Mouse (Mus musculus) c-Kit-positive CD71-positive TER-119-negative erythroid progenitor cells, embryonic 14.5 days (primary cell): ENCODE results near the gene Anln.
A peak's percentile ranks its signal among the peaks of the same experiment; 100 is the strongest.
"Not testable (repeated sequence)": the region's sequence is repeated elsewhere in the genome, so short reads cannot be mapped to it uniquely, and the experiment has no call there.

Source experiments
- DNase-seq: peaks from one replicate; pipeline ENCODE4 v3.0.0-alpha.2; 2013; ENCODE audit warnings: low read depth

Anln gene

DNA sequence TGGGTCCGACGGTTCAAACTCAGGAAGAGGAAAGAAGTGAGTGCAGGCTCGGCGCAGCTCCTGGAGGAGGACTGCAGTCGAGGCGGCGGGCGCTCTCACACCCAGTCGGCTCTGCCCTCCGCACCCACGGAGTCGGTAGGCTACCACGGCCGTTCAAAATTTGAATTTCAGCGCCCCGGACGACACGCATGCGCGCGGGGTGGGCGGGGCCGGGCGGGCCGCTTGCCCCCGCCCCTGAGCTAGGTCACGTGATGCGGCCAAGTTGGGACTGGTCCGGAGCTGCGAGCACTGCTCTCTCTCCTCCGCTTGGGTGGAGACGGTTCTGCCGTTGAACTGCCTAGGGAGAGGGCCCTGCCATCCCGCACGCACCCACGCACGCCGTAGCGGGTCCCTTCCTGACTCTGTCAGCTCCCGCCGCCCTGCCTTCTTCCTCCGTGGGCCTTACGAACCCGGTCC is at the start of gene Anln:
Anln (minus strand) TSS at position 168 of the 456 bp plus-strand sequence.
- peak; percentile 81 for DNase-seq

DNA sequence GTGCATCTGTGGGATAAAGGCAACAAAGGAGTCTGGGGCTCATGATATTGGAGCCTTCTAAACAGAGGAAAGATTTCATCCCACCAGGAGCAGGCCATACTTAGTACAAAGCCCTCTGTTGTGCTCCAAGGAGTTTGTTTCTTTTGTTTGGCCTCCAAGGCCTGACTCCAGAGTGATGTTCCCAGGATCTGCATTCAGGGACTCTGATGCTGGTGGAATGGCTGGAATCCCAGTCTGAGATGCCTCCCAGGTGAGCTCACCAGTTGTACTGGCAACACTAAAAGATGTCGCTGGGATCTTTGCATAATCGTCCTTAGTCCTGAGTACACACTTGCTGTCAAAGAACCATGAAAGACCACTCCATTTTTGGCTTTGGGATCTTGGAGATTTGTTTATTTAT is 45.1 kb upstream of the Anln start:
- DNase-seq = no peak

DNA sequence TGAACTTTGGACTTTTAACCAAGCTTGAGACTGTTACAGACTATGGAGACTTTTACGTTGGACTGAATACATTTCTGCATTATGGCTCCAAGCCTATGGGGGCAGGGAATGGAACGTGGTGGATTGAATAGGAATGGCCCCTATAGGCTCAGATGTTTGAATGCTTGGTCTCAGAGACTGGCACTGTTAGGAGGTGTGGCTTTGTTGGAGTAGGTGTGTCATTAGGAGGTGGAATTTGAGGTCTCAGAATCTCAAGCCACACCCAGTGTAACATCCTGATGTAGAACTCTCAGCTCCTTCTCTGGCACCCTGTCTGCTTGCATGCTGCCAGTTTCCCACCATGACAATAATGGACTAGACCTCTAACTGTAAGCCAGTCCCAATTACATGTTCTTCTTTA is 44.2 kb upstream of the Anln start:
- no peak for DNase-seq

DNA sequence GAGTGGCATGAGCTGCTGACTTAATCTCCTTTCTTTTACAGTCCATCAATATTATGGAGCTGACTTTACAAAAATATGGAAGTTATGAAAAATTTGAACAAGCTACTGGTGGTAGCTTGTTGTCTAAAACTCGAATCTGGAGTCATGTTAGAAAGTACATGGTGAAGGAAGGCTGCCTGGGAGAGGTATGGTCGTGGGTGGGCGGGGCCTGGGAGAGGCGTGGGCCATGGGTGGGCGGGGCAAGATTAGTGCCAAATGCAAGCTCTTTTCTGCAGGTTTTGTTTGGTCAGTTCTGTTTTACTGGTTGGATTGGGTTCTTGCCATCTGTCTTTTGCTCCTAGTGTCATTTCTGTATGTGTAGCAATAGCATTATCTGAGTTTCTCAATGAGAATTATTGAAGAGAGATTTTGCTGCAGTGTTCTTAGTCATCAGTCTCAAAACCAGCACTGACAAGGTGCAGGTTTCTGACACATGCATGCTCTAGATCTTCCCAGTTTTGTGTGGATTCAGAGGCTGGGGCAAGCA is 41.4 kb upstream of the Anln start:
- no peak for DNase-seq

DNA sequence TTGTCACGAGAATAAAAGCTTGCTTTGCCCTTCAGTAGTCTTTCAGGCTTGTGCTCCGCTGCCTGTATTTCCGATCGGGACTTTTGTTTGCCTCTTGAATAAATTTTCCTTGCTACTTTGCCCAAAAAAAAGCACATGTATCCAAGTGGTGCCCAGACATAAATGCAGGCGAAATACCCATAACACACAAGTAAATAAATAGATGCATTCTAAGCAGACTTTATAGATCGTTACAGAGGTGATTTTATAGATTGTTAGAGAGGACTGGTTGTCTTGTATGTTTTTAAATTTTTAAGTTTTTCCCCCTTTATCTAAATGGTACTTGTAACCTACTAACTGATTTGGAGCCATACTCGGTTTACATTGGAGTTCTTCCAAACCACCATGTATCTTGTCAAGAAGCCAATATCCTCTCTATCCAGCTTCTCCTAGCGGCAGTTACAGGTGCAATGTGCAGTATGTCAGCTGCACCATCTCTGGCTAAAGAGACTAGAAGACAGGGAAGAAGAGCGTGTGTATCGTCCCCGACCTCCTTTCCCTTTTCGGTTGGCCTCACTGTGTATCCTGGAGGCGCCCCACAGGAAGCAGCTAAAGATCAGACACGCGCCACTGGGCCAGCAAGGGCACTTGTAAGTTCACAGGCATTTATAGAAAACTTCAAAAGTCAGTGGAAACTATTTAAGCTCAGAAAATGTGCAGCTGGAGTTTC is 40.7 kb upstream of the Anln start:
- no peak for DNase-seq

DNA sequence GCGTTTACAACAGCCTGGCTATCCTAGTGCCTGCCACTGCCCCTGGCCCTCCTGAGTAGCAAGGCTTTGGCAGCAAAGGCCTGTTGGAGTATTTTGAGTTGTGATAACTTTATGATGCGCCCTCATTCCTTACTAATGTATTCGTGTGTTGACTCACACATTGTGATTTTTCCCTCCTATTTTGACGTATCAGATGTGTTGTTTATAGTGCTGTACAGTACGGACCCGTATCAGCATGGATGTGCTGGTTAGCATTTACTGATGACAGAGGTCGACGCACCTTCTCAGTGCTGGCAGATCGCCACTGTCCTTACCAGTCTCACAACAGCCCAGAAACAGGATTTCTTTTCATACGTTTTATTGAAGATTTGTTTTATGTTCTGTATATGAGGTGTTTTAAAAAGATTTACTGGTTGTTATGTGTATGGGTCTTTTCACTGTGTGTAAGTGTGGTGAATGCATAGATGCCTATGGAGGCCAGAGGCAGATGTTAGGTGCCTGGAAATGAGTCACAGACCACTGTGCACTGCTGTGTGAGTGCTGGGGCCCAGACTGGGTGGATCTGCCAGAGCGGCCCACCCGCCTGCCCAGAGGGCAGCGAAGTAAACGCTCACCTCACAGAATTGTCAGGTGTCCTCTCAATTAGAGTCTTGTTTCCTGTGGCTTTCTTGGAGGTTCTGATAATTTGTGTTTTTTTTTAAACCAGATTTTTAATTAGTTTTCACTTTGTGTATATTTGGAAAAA is 39.9 kb upstream of the Anln start:
- no peak for DNase-seq

DNA sequence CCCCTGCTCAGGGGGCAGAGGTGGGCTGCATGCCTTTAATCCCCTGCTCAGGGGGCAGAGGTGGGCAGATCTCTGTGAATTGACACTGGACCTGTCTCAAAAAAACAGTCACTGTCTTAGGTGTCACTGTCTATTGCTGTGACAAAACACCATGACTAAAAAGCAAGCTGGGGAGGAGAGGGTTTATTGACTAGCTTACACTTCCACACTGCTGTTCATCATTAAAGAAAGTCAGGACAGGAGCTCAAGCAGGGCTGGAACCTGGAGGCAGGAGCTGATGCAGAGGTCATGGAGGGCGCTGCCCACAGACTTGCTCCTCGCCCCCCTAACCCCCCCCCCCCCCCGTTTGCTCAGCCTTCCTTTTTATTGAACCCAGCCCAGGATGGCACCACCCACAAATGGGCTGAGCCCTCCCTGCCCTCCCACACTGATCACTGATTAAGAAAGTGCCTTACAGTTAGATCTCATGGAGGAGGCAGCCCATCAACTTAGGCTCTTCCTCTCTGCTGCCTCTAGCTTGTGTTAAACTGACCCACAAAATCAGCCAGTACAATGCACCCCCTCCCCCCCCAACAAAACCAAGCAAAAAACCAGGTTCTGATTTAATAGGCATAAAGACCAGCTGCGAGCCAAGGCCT is 39.2 kb upstream of the Anln start:
- no peak for DNase-seq

DNA sequence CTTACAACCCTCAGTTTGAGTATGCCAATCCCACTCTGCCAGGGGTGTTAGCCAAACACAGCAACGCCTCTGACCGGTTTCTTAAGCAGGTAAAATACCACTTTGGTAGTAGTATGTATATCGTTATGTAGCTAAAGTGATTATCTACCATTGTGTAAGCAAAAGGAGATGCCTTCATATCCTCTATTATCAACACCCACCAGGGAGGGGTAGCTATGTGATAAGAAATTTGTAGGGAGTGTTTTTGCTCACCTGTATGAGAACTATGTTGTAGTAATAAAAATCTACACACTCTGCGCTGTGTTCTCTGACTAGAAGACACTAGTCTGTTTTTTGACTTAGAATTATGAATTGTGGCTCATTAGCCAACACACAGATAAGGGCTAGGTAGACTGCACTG is 35.7 kb upstream of the Anln start:
- no peak for DNase-seq

DNA sequence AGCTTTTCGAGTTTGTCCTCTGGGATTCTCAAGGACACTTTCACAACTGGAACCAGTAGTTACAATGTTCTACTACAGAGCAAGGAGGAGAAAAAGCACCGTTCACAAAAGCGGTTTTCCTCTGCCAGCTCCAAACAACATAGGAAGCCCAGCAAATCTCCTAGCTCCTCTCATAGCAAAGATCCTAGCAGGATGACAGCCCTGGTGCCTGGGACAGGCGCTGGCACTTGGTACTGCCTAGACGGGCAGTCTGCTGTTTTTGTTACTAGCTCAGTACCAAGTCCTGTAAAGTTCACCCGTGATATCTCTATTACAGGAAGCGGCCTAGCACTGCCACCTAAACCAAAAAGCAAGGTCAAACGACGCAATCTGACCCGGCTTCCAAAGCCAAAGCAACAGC is 35.2 kb upstream of the Anln start:
- DNase-seq = no peak

DNA sequence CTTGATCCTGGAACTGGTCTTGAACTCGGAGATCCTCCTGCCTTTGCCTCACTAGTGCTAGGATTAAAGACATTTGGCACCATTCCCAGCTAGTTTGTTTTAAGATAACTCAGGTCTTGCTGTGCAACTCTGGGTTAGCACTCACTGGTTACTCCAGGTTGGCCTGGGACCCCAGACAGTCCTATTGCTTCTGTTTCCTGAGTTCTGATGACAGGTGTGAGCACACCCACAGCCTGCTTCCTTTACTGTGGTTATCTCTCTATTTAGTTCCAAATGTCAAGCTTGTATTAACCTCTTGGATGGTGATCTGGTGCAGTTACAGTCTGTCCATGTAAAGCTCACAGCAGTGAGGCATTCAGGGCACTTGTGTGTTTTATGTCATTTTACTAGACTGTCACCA is 34.5 kb upstream of the Anln start:
- no peak for DNase-seq

DNA sequence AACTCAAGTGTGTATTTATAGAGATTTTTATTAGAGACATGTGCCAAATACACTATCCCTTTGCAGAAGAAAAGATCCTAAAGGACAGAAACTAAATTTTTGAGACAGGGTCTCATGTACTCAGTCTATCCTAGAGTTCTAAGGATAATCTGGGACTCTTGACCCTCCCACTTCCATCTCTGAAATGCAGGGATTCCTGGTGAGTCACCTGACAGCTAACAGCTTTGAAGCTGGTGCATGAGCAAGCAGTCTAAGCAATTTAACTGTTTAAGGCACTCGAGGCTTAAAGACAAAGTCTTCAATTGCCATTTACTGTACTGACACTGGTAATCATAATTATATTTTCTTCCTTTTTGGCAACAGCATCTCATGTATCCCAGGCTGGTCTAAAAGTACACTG is 33.6 kb upstream of the Anln start:
- no peak for DNase-seq

DNA sequence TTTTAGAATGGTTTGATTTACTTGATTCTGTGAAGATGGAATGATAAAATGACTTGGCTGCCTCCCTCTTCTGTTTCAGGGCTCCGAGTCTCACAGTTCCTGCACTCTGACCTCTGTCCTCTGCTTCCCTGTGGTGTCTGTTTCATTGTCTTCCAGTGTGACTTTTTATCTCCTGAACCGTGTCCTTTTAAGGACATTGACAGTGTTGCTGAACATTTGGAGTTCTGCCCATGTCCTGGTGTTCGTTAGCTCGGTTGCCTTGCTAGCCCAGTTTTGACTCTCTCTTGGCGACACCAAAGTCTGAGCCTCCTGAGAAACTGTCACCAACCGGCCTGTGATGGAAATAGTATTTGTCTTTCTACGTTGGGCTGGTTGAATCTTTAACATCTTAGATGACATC is 31.5 kb upstream of the Anln start:
- no peak for DNase-seq

DNA sequence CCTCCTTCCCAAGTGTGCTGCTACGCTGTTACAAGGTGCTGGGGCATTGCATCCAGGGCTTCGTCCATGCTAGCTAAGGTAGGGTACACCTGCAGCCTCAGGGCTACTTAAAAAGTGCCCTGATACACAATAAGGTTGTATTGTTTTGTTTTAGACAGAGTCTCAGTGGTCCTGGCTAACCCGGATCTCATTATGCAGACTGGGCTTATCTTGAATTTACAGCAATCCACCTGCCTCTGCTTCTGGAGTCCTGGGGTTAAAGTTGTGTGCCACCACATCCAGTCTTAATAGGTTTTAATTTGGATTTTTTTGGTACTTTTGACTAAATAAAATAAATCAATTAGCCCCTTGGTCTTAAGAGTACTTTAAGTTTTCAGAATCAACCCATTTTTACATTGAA is 30.9 kb upstream of the Anln start:
- DNase-seq = no peak

DNA sequence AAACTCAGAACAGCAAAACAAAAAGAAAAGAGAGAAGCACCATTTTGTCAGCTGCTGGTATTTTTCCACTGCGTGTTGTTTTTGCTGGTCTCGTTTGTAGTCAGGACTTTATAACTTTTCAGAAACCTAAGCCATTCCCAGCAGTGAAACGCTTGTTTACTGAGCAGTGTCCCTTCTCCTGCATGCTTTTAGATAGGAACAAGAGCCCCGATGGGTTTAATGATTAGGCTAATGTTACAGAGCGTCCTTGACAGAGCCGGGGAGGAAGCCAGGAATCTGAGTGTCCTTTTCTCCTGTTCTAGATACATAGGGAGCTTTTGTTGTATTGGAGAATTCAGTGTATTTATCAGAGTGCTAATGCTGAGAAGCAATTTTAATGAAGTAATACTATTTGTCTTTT is 28.6 kb upstream of the Anln start:
- no peak for DNase-seq

DNA sequence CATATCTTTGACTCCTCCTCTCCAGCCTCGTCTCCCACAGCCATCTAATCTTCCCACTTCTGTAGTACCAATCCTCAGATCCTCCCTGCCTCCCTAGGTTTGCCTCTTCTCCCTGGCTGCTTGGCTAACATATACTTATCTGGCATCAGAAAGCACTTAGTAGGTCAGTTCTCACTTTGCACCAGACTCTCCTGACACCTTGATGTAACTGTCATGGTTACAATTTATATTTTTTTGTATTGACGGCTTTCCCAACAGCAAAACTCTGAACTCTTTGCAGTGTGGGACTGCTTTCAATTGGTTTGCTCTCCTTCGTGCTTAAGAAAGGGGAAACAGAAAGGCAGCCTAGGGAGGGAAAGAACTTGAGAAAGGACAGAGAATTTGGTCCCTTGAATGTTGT is 27.2 kb upstream of the Anln start:
- no peak for DNase-seq

DNA sequence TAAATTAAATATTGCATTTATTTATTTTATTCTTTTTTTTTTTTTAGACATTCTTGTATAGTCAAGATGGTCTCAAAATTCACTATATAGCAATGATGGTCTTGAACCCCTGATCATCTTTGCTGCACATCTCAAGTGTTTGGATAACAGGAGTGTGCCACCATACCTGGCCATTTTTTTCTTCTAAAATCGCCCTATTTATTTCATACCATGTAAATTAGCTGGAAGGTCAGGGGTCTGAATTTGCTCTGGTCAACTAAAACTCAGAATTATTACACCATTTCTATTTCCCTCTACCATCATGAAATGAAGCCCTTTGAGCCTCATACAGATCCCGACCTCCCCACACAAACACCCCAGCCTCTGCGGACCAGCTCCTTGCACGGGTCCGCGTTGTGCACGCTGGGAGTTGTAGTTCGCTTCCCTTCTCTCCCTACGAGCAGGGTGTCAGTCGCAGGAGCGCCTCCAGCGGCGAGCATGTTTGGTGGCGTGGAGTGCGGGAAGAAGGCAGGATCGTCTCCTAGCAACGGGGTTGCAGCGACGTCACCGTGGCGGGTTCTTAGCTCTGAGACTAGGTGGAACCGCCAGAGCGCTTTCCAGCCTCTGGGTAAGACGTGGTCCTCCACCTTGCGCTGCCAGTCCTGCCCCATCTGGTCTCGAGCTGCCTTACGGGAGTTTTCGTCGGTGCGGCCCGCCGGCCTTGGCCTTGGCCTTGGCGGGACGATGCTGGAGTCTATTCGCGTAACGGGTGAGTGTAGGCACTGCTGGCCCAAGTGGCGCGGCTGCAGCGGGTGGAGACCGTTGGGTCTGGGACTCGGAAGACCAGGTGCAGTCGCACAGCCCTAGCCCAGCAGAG is 22.2 kb upstream of the Anln start, which contains the start of gene 9530077C05Rik:
9530077C05Rik (plus strand) TSS at position 512 of the 856 bp plus-strand sequence.
- peak; percentile 97 for DNase-seq

DNA sequence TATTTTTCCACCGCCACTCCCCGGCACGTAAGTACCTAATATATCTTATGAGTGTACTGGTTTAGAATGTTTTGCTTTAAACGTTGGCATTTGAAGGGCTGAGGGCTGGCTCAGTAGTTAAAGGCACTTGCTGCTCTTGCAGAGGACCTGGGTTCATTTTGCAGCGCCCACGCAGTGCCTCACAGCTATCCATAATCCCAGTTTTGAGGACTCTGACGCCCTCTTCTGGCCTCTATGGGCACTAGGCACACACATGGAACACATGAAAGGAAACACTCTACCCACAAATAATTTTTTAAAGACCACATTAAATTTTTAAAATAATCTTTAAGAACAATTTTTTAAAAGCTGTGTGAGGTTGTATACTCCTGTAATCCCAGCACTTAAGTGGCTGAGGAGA is 20.5 kb upstream of the Anln start:
- DNase-seq = no peak

DNA sequence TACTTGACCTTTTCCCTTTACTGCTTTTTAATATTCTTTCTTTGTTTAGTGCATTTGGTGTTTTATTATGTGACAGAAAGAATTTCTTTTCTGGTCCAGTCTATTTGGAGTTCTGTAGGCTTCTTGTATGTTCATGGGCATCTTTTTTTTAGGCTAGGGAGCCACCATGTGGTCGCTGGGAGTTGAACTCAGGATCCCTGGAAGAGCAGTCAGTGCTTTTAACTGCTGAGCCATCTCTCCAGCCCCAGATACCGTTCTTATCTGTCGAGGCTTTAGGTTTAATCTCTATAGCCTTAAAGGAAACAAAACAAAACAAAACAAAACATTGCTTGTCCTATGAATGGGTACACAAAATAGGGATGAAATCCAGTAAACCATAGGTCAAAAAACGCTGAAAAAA is 19.4 kb upstream of the Anln start:
- not testable (repeated sequence) for DNase-seq

DNA sequence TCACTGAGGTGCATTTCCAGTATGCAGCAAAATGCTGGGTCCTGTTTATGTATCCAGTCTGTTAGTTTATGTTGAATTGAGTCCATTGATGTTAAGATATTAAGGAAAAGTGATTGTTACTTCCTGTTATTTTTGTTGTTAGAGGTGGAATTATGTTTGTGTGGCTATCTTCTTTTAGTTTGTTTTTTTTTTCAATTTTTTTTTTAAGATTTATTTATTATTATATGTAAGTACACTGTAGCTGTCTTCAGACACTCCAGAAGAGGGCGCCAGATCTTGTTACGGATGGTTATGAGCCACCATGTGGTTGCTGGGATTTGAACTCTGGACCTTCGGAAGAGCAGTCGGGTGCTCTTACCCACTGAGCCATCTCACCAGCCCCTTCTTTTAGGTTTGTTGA is 18.6 kb upstream of the Anln start:
- not testable (repeated sequence) for DNase-seq

DNA sequence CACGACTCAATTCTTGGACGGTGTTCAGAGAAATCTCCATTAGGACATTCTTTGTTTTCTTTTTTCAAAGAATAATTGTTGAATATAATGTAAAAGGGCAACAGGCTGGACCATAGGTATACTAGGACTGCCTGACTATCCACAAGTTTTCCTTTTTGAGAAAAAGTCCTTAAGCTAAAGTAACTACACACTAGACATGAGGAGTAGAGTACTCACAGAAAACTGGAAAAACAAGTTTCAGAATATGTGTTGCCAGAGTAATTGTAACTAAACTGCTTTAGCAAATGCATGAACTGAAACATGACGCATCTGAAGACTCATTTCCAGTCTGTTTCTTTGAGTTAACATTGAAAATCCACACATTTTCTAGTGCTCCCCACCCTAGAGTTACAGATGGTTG is 16.4 kb upstream of the Anln start:
- no peak for DNase-seq

DNA sequence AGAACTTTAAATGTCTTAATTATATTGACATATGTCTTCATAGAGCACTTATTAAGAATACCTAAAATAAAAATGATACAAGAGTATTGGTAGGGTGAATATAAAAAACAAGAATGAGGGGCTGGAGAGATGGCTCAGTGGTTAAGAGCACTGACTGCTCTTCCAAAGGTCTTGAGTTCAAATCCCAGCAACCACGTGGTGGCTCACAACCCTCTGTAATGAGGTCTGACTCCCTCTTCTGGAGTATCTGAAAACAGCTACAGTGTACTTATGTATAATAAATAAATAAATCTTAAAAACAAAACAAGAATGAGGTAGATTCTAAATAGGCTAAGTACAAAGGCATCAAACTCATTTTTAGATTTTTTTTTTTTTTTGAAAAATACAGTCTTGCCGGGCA is 14.5 kb upstream of the Anln start:
- not testable (repeated sequence) for DNase-seq

DNA sequence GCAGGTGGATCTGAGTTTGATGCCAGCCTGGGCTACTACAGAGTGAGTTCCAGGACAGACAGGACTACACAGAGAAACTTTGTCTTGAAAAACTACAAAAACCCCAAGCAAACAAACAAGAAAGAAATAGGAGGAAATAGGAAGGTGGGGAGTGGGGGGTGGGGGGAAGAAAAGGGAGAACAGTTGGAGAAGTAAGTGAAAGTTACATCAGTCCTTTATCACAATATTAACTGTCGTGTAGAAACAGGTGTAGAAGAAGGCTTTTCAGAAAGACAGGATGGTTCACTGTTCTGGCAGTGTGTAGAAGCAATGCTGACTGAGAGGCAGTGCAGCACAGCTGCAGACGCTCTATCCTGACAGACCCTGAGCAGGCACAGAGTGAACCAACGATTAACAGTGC is 14.0 kb upstream of the Anln start:
- DNase-seq = no peak
